Mouse (Mus musculus): ENCODE data around the gene Cdk6. TPM values are rescaled to one million over a fixed set of nuclear protein-coding genes. Genes with fewer than 3 reads are reported as not detected.
A peak's percentile ranks its signal among the peaks of the same experiment; 100 is the strongest.

Gene Cdk6
- polyA plus RNA-seq, 1 experiment = 10.0 TPM

- TF ChIP-seq POLR2A (IDR thresholded peaks at IDR 0.05; ENCODE audit: borderline replicate concordance, extremely low read depth, insufficient read depth, insufficient read length, poor library complexity, severe bottlenecking) (no peak), CTCF (IDR thresholded peaks at IDR 0.05; ENCODE audit: borderline replicate concordance, extremely low read depth, insufficient read depth, insufficient read length) (no peak)
- DNase-seq (ENCODE audit: low read depth) = no peak
These were observed 156.2 kb downstream of the Cdk6 start for GRCm38 (mm10) chr5:3497505-3497925.

DNA sequence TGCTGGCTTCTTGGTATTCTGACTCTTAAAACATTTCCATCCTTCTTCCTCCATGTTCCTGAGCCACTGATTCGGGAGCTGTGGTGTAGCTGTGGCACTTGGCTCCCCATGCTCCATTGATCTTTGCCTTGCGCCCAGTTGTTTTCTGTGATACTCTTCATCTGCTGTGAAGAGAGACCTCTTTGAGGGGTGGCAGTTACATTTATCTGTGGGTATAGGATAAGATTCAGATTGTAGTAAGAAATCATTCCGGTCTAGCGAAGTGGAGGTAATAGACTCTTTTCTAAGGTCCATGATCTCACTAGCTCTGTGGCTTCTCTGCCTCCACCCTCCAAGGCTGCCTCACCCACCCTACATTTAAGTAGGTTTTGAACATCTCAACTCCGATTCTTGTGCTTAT is 159.0 kb downstream of the Cdk6 start:
- DNase-seq (ENCODE audit: low read depth) = no peak
- TF ChIP-seq POLR2A (IDR thresholded peaks at IDR 0.05; ENCODE audit: borderline replicate concordance, extremely low read depth, insufficient read depth, insufficient read length, poor library complexity, severe bottlenecking) (no peak), CTCF (IDR thresholded peaks at IDR 0.05; ENCODE audit: borderline replicate concordance, extremely low read depth, insufficient read depth, insufficient read length) (no peak)

DNA sequence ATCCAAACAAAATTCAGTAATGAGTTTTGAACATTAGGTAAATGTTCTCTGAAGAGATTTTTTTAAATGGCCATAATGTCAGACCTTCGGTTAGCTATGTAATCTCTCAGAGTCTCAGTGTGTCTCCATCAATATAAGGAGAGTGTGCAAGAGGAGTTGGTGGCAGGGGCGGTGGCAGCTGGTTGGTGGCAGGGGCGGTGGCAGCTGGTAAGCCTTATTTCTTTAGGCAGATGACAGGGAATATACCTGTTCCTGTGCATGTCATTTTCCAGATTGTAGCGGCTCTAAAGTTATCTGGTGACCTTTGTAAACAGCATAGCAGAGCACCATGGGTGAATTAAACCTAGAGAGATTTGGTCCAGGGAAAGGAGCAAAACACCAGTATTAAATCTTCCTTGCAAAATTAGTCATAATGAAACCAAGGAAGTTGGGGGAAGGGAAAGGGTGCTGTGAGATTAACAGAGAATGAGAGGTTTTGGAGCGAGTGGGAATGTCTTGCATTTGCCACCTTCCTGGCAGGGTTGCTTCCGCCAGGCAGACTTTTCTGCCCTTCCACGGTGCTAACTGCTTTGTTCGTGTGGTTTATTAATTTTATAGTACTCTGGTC is 159.8 kb downstream of the Cdk6 start:
- DNase-seq (ENCODE audit: low read depth) = no peak
- TF ChIP-seq CTCF (IDR thresholded peaks at IDR 0.05; ENCODE audit: borderline replicate concordance, extremely low read depth, insufficient read depth, insufficient read length) = no peak
- TF ChIP-seq POLR2A (IDR thresholded peaks at IDR 0.05; ENCODE audit: borderline replicate concordance, extremely low read depth, insufficient read depth, insufficient read length, poor library complexity, severe bottlenecking) = no peak

DNA sequence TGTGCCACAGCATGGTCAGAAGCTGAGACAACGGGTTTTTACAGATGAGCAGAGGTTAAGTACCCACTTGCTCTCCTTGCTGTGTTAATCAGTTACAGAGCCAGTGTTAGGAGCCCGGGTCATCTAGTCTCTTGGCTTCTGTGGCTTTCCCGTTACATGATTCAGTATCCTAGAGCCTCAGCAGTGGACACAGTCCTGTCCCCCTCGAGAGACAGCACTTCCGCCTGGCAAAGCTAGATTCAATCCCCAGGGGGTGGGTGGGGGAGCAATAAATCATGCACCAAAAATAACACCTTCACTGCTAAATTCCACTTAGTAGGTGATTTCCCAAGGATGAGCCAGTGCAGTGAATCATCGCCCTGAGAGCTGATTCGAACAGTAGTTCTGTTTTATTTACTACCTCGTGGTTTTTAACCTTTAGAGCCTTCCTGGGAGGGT is 160.3 kb downstream of the Cdk6 start:
- DNase-seq (ENCODE audit: low read depth) = no peak
- TF ChIP-seq CTCF (IDR thresholded peaks at IDR 0.05; ENCODE audit: borderline replicate concordance, extremely low read depth, insufficient read depth, insufficient read length) (no peak), POLR2A (IDR thresholded peaks at IDR 0.05; ENCODE audit: borderline replicate concordance, extremely low read depth, insufficient read depth, insufficient read length, poor library complexity, severe bottlenecking) (no peak)

DNA sequence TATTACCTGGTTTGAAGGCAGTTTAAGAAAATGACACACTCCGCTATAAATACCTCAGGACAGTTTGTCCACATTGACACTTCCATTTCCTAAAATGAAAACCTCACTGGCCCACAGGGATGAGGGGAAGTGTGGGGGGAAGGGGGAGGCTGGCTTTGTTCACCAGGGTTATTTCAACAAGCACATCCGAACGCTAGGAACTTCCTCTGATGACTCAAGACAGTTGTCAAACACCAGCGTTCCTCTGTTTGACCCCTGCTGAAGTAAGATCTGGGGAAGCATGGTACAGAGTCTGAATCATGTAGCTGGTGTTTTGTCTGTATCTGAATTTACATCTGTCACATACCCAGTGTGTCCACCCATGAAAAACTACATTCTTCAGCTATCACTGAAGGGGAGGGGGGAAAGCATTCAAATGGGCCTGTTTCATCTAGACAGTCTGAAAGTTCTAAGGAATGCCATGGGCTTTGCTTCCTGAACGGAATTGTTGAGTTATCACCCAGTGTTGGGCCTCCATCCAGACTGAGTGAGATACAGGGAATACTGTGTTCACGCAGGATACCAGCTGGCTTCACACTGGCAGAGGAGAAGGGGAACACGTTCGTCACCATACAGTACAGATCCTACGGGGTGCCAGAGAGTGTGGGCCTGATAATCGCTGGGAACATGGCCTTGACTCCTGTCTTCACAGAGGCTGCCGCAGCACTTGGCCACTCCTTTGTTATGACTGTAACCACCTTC is 161.5 kb downstream of the Cdk6 start:
- TF ChIP-seq POLR2A (IDR thresholded peaks at IDR 0.05; ENCODE audit: borderline replicate concordance, extremely low read depth, insufficient read depth, insufficient read length, poor library complexity, severe bottlenecking) (no peak), CTCF (IDR thresholded peaks at IDR 0.05; ENCODE audit: borderline replicate concordance, extremely low read depth, insufficient read depth, insufficient read length) (no peak)
- DNase-seq (ENCODE audit: low read depth) = peak; percentile 24

GRCm38 (mm10) chr5:3503373-3503772 is 162.1 kb downstream of the Cdk6 start:
- DNase-seq (ENCODE audit: low read depth) = no peak
- no peak for TF ChIP-seq CTCF (IDR thresholded peaks at IDR 0.05; ENCODE audit: borderline replicate concordance, extremely low read depth, insufficient read depth, insufficient read length)
- no peak for TF ChIP-seq POLR2A (IDR thresholded peaks at IDR 0.05; ENCODE audit: borderline replicate concordance, extremely low read depth, insufficient read depth, insufficient read length, poor library complexity, severe bottlenecking)

DNA sequence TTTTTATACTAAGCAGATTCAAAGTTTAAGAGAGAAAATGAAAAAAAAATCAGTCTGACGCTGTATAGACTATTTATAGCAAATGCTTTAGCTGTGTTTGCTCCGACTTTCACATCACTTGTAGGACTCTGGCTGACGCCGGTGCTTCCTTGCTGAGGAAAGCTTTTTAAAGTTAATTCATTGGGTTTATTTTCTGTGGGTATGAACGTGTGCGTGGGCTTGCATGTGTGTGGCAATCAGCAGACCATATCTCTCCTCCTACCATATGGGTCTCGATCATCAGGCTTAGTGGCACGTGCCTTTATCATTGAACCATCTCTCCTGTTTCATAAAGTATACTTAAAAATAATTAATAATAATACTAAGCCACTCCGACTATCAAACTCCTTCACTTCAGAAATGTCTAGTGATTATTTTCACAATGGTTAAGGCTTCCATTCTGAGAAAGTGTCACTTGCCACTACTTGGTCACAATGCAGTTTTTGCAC is 162.6 kb downstream of the Cdk6 start:
- no peak for DNase-seq (ENCODE audit: low read depth)
- TF ChIP-seq CTCF (IDR thresholded peaks at IDR 0.05; ENCODE audit: borderline replicate concordance, extremely low read depth, insufficient read depth, insufficient read length) = no peak
- no peak for TF ChIP-seq POLR2A (IDR thresholded peaks at IDR 0.05; ENCODE audit: borderline replicate concordance, extremely low read depth, insufficient read depth, insufficient read length, poor library complexity, severe bottlenecking)

- TF ChIP-seq POLR2A (IDR thresholded peaks at IDR 0.05; ENCODE audit: borderline replicate concordance, extremely low read depth, insufficient read depth, insufficient read length, poor library complexity, severe bottlenecking) (no peak), CTCF (IDR thresholded peaks at IDR 0.05; ENCODE audit: borderline replicate concordance, extremely low read depth, insufficient read depth, insufficient read length) (no peak)
- DNase-seq (ENCODE audit: low read depth) = no peak
These were observed 163.2 kb downstream of the Cdk6 start for GRCm38 (mm10) chr5:3504453-3504852.

DNA sequence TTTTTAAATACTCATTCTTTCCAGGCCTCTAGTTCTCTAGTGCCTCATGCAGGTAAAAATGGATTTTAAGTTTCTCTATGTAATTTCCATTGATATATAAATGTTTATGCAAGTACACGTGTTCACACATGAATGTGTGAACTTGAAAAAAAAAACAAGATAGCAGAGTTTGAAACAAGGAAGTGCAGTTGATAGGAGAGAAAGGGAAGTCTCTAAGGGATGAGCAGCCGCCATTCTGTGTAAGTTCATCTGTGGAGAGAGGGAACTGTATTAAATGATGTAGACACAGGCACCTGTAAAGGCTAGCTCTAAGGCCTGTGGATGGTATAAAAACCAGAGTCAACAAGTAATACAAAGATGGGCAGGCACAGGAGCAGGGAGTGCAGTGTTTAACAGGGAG is 164.3 kb downstream of the Cdk6 start:
- TF ChIP-seq POLR2A (IDR thresholded peaks at IDR 0.05; ENCODE audit: borderline replicate concordance, extremely low read depth, insufficient read depth, insufficient read length, poor library complexity, severe bottlenecking) (no peak), CTCF (IDR thresholded peaks at IDR 0.05; ENCODE audit: borderline replicate concordance, extremely low read depth, insufficient read depth, insufficient read length) (no peak)
- DNase-seq (ENCODE audit: low read depth) = no peak

GRCm38 (mm10) chr5:3508480-3509381 is 167.4 kb downstream of the Cdk6 start:
- TF ChIP-seq CTCF (IDR thresholded peaks at IDR 0.05; ENCODE audit: borderline replicate concordance, extremely low read depth, insufficient read depth, insufficient read length) (no peak), POLR2A (IDR thresholded peaks at IDR 0.05; ENCODE audit: borderline replicate concordance, extremely low read depth, insufficient read depth, insufficient read length, poor library complexity, severe bottlenecking) (no peak)
- DNase-seq (ENCODE audit: low read depth) = no peak

DNA sequence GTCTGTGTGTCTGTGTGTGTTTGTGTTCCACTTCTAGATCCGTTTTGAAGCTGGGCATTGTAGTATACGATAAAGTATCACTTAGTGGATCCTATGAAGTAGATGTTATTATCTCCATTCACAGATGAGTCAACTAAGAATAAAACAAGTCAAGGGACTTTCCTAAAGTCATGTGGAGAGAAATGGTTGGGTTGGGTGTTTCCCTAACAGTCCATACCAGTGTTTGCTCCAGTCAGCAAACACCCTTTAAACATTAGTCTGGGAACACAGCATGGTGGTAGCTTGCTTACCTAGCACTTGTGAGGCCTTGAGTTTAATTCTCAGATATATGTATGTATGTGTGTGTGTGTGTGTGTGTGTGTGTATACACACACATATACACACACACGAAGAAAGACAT is 168.2 kb downstream of the Cdk6 start:
- TF ChIP-seq POLR2A (IDR thresholded peaks at IDR 0.05; ENCODE audit: borderline replicate concordance, extremely low read depth, insufficient read depth, insufficient read length, poor library complexity, severe bottlenecking) (no peak), CTCF (IDR thresholded peaks at IDR 0.05; ENCODE audit: borderline replicate concordance, extremely low read depth, insufficient read depth, insufficient read length) (no peak)
- no peak for DNase-seq (ENCODE audit: low read depth)
